In the genomic region with DNA sequence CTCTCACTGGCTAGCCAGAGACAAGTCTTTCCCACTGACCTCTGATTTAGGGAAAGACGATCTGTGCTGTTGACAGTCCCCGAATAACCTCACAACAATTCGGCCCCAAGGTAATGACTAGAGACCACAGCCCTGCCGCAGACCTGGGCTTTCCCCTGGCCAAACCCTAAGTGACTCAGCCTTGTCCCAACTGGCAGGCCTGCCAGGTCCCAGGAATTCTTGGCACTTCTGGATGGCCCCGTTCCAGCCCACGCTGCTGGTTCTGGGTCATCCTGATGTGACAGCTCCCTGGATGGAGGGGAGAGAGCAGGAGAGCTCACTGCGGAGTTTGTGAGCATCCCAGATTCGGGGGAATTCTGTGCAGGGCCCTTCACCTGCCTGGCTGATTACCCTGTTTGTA, we compare ENCODE assay signal across 11 mouse cellular contexts. TPM values are rescaled to one million over a fixed set of nuclear protein-coding genes. Genes with fewer than 3 reads are reported as not detected.
DNase-seq lines count a peak whose midpoint lies in the region; TF ChIP-seq lines count a peak whose summit lies in the region.
"Had no signal": no experiment of that assay in that cellular context is flagged by ENCODE, and none has a peak within 500 bp of the region (broad histone marks: within the 10 kb centered on the region; RNA-seq: fewer than 3 reads in every experiment).

No protein-coding gene starts in this region.

- H3K4me3 ChIP-seq in kidney, adult 2 months (ENCODE audit: insufficient read depth, low read depth, low read length) = no peak overlapping the region
- H3K4me3 ChIP-seq: neural tube, embryonic 12.5 days had no signal

- no peak for TF ChIP-seq POLR2A in kidney, adult 2 months (IDR thresholded peaks at IDR 0.05; ENCODE audit: low read depth, low read length)

- H3K4me1 ChIP-seq in kidney, adult 2 months (ENCODE audit: control insufficient read depth, insufficient read depth, low read length) = no peaks in the 10 kb centered on the region
- H3K4me1 ChIP-seq: neural tube, embryonic 12.5 days had no signal

- H3K36me3 ChIP-seq in kidney, adult 2 months (ENCODE audit: control insufficient read depth, insufficient read depth, low read length) = no peaks in the 10 kb centered on the region
- H3K36me3 ChIP-seq: neural tube, embryonic 12.5 days had no signal

- no peak overlapping the region for H3K27ac ChIP-seq in kidney, adult 2 months (ENCODE audit: insufficient read depth, low read depth, low read length)
- H3K27ac ChIP-seq: kidney, postnatal 0 days; neural tube, embryonic 12.5 days had no signal

- intact Hi-C loops in heart, postnatal 14 days (cut with DNase I) = no loop called here

- DNase-seq in kidney, adult 2 months = peak; percentile 59
- no peak for DNase-seq in kidney, postnatal 14 days
- peak; percentile 69 for DNase-seq in MN1 (ENCODE audit: low spot score)
- peak; percentile 80 for DNase-seq in adrenal gland, postnatal 25 days
- peak; percentile 61 to 79 for DNase-seq in heart, postnatal 14 days
- DNase-seq in thymus, postnatal 25 days = no peak
- no peak for DNase-seq in urinary bladder, postnatal 14 days (ENCODE audit: low spot score)
- DNase-seq in testis, postnatal 14 days (ENCODE audit: low spot score) = no peak
- DNase-seq: cerebellum, adult 9-11 months had no signal

- no peak for TF ChIP-seq CTCF in kidney, adult 2 months (conservative IDR thresholded peaks at IDR 0.05; ENCODE audit: insufficient read depth, insufficient read length, low read depth, low read length)

- 58% methylated on average over 8 of the region's 8 CpGs for WGBS in kidney, adult 2 months

- no peaks in the 10 kb centered on the region for H3K27me3 ChIP-seq in kidney, adult 2 months (replicated peaks; ENCODE audit: control insufficient read depth, insufficient read depth, low read length)
- H3K27me3 ChIP-seq: neural tube, embryonic 12.5 days had no signal

RNA-seq across cellular contexts. Expression of a gene that starts 29.9 kb away (rescaled TPM):
- polyA plus RNA-seq in kidney, adult 2 months (2012; rRNA removed) = 23.2 and 27.7 TPM in 2 replicates
- 30.4 and 40.9 TPM in 2 replicates for total RNA-seq in adrenal gland, postnatal 25 days (2021)
- total RNA-seq in heart, postnatal 14 days (2021) = 10 to 100 TPM; 20.8 to 22.0 TPM

RNA-seq across cellular contexts. Expression of a gene that starts 45.1 kb away (rescaled TPM):
- polyA plus RNA-seq in kidney, adult 2 months (2012; rRNA removed) = 52.3 and 68.0 TPM in 2 replicates
- 34.9 and 36.1 TPM in 2 replicates for total RNA-seq in adrenal gland, postnatal 25 days (2021)
- 10 to 100 TPM; 20.4 to 21.5 TPM for total RNA-seq in heart, postnatal 14 days (2021)

Comparison
In these comparisons a context has a peak if more than half of its experiments do, and no peak if none do; other contexts are left out.
1. DNase-seq: peak in kidney, adult 2 months (single experiment), MN1 (single experiment), adrenal gland, postnatal 25 days (single experiment) and heart, postnatal 14 days (2 of 2); none in kidney, postnatal 14 days (single experiment), thymus, postnatal 25 days (single experiment), urinary bladder, postnatal 14 days (single experiment) and testis, postnatal 14 days (single experiment).